Mouse (Mus musculus) neural tube, embryonic 14.5 days (tissue): Measurements from ENCODE around the gene C130032M10Rik. TPM values are rescaled to one million over a fixed set of nuclear protein-coding genes. Genes with fewer than 3 reads are reported as not detected.

ENCODE experiments used
- ATAC-seq: fragments of 200-750 bp; cut with Nextera tagmentation; 2 replicates; pipeline ENCODE4 v1.8.0; 2017; ENCODE audit warnings: low read depth, mild to moderate bottlenecking, moderate TSS enrichment, moderate library complexity
- H3K27ac ChIP-seq: fragments of 300-500 bp; sonication (generic); 2 replicates; pipeline ENCODE4 v1.5.1; 2014; ENCODE audit warnings: low read depth, mild to moderate bottlenecking, control low read depth, low read length, moderate library complexity, mixed read lengths
- H3K27me3 ChIP-seq: fragments of 300-500 bp; sonication (generic); 2 replicates; pipeline ENCODE4 v1.6.1; 2014; ENCODE audit warnings: low read length; ENCODE audit not compliant: control insufficient read depth, insufficient read depth
- H3K36me3 ChIP-seq: fragments of 300-500 bp; sonication (generic); 2 replicates; pipeline ENCODE4 v1.6.1; 2014; ENCODE audit warnings: low read length, mixed read lengths; ENCODE audit not compliant: control insufficient read depth, insufficient read depth
- H3K4me1 ChIP-seq: fragments of 300-500 bp; sonication (generic); 2 replicates; pipeline ENCODE4 v1.6.1; 2014; ENCODE audit warnings: low read length; ENCODE audit not compliant: control insufficient read depth, insufficient read depth
- H3K4me2 ChIP-seq: fragments of 300-500 bp; sonication (generic); 2 replicates; pipeline ENCODE4 v1.6.1; 2014; ENCODE audit warnings: mild to moderate bottlenecking, low read depth, low read length, control low read depth
- H3K4me3 ChIP-seq: fragments of 300-500 bp; sonication (generic); 2 replicates; pipeline ENCODE4 v1.5.1; 2014; ENCODE audit warnings: low read depth, low read length, control low read depth, mixed read lengths
- H3K9ac ChIP-seq: fragments of 300-500 bp; sonication (generic); replicated peaks from 2 replicates; pipeline ENCODE4 v1.6.1; 2014; ENCODE audit warnings: low read depth, mild to moderate bottlenecking, control low read depth, low read length, mixed read lengths
- H3K9me3 ChIP-seq: fragments of 300-500 bp; sonication (generic); 2 replicates; pipeline ENCODE4 v1.6.1; 2016; ENCODE audit warnings: low read length; ENCODE audit not compliant: control insufficient read depth
- WGBS: fragments of 180-500 bp; shearing (Covaris S2); extraction: QIAGEN DNeasy Blood & Tissue Kit; methylation state at CpG from one replicate; pipeline ENCODE4 v1.1.7; 2014; 5-methylcytosine and 5-hydroxymethylcytosine counted together
- polyA plus RNA-seq: library from polyadenylated mRNA; unstranded; fragments of >200 nt; fragmentation: Nextera tagmentation; extraction: Ambion mirVana; gene quantifications from 2 replicates; pipeline ENCODE4 v1.2.1, GENCODE M21; 2014

The C130032M10Rik gene
- polyA plus RNA-seq, 1 experiment from 2014 or later: not detected

DNA sequence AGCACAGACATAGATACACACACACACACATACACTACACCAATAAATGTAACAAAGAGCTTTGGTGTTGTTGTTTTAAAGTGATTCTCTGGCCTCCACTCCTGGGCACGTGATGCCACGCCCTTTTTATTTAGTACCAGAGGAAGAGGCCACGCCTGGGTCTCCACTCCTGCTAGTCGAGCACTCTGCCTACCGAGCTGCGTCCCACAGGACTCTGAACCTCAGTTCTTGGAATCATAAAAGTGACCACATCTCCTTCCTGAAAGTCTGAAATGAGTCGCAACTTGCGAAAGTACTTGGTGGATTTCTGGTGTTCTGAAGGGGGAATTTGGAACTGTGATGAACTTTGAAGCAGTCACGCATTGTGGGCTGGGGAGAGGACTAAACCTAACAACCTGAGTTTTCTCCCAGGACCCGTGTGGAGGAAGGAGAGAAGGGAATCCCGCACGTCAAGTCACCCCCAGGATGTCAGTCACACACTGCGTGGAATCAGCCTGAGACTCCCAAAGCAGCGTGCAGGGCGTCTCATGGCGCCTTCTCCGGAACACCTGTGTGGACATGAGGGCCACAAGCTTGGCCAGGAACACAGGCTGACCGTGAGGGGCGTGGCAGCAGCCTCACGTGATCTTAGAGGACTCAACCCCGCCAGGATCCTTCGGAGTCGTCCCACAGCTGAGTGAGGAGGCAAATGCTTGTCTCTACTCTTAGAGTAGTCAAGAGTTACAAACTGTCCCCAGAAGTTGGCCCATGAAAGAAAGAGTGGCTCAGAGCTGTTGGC lies 27.8 kb upstream of the C130032M10Rik start:
- Histone ChIP-seq H3K27ac (no peak overlapping the region), H3K4me2 (no peak overlapping the region), H3K4me3 (no peak overlapping the region), H3K36me3 (no peaks in the 10 kb centered on the region), H3K4me1 (no peaks in the 10 kb centered on the region), H3K9ac (no peak overlapping the region), H3K27me3 (no peaks in the 10 kb centered on the region), H3K9me3 (no peaks in the 10 kb centered on the region)
- ATAC-seq: no peak
- WGBS: 87% methylated on average over 23 of the region's 23 CpGs

DNA sequence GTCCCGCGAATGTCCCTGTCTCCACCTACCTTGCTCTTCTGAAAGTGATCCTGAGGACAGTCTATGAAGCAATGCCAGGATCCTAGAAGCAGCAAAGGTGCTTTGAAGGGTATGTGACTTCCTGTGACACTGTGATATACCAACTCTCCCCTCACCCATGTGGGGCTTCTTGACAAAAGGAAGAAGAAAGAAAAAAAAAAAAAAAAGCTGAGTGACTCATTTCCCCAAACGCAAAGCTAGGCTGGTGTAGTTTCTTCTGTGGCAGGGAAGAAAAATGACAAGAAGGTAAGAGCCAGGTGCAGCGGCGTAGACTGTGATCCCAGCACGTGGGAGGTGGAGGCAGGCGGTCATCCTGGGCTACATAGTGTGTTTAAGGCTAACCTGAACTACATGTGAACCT lies 19.0 kb upstream of the C130032M10Rik start:
- no peaks in the 10 kb centered on the region for H3K36me3 ChIP-seq
- no peaks in the 10 kb centered on the region for H3K9me3 ChIP-seq
- no peak overlapping the region for H3K27ac ChIP-seq
- 81% methylated on average over 7 of the region's 7 CpGs for WGBS
- H3K27me3 ChIP-seq: no peaks in the 10 kb centered on the region
- H3K4me3 ChIP-seq: no peak overlapping the region
- no peak overlapping the region for H3K4me2 ChIP-seq
- H3K9ac ChIP-seq: no peak overlapping the region
- 0 out of 2 replicates have a peak, but pooled peaks cover 3% of the 10 kb centered on the region for H3K4me1 ChIP-seq
- no peak for ATAC-seq

DNA sequence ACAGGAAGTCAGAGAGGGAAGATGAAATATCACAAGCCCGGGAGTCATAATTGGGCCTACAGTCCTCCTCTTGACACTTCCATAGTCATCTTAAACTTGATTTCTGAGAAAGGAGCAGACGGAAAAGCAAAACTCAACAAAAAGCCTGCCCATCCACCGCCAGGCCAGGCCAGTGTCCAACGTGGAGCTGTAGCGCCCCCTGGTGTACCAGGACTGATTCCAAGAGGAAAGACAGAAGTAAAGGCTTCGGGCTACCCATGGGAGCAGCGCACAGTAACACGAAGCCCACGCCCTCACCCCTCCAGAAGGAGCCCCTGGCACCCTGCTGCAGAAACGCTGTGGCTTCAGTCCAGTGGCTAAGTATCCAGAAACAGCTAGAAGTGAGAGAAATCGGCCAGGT lies 17.3 kb upstream of the C130032M10Rik start:
- H3K27ac ChIP-seq: no peak overlapping the region
- no peak overlapping the region for H3K4me2 ChIP-seq
- ATAC-seq: no peak
- H3K27me3 ChIP-seq: no peaks in the 10 kb centered on the region
- no peak overlapping the region for H3K9ac ChIP-seq
- no peaks in the 10 kb centered on the region for H3K9me3 ChIP-seq
- H3K4me1 ChIP-seq: 0 out of 2 replicates have a peak, but pooled peaks cover 3% of the 10 kb centered on the region
- H3K36me3 ChIP-seq: no peaks in the 10 kb centered on the region
- WGBS: 9% methylated on average over 11 of the region's 11 CpGs
- no peak overlapping the region for H3K4me3 ChIP-seq

DNA sequence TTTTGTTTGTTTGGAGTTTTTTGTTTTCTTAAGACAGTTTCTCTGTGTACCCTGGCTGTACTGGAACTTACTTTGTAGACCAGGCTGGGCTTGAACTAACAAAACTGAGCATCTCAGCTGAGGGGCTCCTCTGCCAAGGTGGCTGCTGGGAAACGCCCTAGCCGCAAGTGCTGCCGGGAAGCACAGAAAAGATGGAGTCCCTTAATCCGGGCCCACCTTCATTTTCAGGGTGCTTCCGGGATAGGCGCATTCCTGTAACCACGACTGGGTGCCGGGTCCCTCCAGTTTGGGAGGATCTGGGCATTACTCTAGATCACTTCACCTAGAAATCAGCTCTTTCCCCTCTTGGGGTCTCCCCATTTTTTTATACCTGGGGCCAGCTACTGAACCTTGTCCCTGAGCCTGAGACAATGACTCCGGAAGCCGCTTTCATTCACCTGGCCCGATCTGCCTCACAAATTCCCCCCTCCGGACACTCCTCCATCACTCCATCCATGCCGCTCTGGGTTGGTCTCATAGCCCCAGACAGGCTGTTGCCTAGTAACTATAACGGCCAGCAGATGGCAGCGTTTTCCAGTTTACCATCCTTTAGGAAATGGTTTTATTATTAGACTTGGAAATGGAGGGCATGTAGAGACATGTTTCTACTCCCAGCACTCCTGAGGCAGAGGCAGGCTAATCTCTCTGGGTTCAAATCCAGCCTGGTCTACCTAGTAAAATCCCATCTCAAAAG lies 15.5 kb upstream of the C130032M10Rik start:
- Histone ChIP-seq H3K27ac (no peak overlapping the region), H3K36me3 (no peaks in the 10 kb centered on the region), H3K9me3 (no peaks in the 10 kb centered on the region), H3K9ac (no peak overlapping the region), H3K4me2 (no peak overlapping the region), H3K4me1 (0 out of 2 replicates have a peak, but pooled peaks cover 3% of the 10 kb centered on the region), H3K4me3 (no peak overlapping the region), H3K27me3 (no peaks in the 10 kb centered on the region)
- peak; percentile 58; the same call in 1 of the 2 replicates for ATAC-seq
- WGBS: 24% methylated on average over 15 of the region's 15 CpGs

DNA sequence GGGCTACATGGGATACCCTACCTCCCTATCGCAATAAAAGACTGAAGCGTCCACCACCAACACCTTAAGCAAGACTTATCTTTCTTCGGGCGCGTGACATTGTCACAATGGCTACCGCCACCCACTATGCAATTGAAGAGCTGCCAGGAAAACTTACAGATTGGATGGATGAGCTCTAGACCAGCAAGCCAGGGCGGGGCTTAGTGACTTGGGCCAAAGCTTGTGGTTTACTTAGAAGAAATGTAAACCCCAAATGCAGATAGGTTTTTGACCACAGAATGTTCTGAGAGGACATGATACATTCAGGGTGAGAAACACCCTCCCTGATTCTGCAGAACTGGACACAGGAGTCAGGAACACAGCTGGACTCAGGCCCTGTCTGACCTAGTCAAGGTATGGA lies 14.4 kb upstream of the C130032M10Rik start:
- no peak for ATAC-seq
- Histone ChIP-seq H3K4me1 (0 out of 2 replicates have a peak, but pooled peaks cover 3% of the 10 kb centered on the region), H3K36me3 (no peaks in the 10 kb centered on the region), H3K4me3 (no peak overlapping the region), H3K27me3 (no peaks in the 10 kb centered on the region), H3K9ac (no peak overlapping the region), H3K27ac (no peak overlapping the region), H3K9me3 (no peaks in the 10 kb centered on the region), H3K4me2 (no peak overlapping the region)
- 96% methylated on average over 7 of the region's 7 CpGs for WGBS

DNA sequence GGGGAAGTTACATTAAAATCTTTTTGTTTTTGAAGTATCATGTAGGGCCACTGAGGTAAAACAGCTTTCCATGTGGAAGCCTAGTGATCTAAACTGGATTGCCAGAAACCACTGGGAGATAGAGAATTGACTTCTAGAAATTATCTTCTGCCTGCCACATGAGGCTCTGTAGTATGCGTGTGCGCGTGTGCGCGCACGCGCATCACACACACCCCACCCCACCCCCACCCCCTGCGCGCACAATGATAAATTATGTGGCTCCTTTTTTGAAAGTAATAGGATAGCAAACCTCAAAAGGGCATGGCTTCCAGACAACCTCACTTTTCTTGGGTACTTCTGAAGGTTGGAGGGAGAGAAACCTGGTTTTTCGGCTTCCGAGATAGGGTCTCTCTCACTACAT lies 13.6 kb upstream of the C130032M10Rik start:
- Histone ChIP-seq H3K27me3 (no peaks in the 10 kb centered on the region), H3K36me3 (no peaks in the 10 kb centered on the region), H3K9me3 (no peaks in the 10 kb centered on the region), H3K4me1 (0 out of 2 replicates have a peak, but pooled peaks cover 3% of the 10 kb centered on the region), H3K9ac (no peak overlapping the region), H3K27ac (no peak overlapping the region), H3K4me3 (no peak overlapping the region), H3K4me2 (no peak overlapping the region)
- ATAC-seq: no peak
- 98% methylated on average over 11 of the region's 11 CpGs for WGBS

DNA sequence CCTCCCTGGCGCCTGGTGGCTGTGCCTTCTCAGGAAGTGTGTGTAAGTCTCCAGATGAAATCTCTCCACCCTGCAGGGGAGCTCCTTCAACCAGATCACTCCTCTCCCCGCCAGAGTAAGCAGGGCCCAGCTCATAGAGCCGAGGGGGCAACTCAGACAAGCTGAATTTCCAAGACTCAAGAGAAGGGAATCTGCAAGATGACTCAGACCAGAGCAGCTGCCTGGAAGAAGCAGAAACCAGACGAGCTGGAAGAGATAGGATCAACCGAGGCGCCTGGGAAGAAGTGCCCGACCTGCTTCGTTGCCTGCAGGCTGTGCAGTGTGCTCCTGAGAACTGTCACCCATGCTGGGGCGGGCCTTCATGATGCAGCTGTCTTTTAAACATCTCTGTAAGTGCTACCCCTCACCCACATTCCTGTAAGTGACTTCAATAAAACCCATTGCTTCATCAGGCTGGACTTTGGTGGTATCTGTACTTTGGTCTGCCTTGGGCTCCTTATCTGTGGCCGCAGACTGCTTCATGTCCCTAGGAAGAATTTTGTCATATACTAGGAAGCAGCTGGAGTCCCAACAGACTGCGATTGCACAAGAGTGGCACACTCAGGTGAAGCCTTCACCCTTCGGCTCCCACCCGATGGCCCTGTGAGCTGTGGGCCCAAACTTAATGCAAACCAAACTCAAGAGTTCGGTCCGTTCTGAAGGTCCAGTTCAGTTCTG lies 12.6 kb upstream of the C130032M10Rik start:
- no peaks in the 10 kb centered on the region for H3K27me3 ChIP-seq
- H3K27ac ChIP-seq: no peak overlapping the region
- H3K36me3 ChIP-seq: no peaks in the 10 kb centered on the region
- no peaks in the 10 kb centered on the region for H3K9me3 ChIP-seq
- H3K4me1 ChIP-seq: 0 out of 2 replicates have a peak, but pooled peaks cover 3% of the 10 kb centered on the region
- ATAC-seq: no peak
- no peak overlapping the region for H3K4me3 ChIP-seq
- WGBS: 78% methylated on average over 15 of the region's 15 CpGs
- H3K9ac ChIP-seq: no peak overlapping the region
- H3K4me2 ChIP-seq: no peak overlapping the region

DNA sequence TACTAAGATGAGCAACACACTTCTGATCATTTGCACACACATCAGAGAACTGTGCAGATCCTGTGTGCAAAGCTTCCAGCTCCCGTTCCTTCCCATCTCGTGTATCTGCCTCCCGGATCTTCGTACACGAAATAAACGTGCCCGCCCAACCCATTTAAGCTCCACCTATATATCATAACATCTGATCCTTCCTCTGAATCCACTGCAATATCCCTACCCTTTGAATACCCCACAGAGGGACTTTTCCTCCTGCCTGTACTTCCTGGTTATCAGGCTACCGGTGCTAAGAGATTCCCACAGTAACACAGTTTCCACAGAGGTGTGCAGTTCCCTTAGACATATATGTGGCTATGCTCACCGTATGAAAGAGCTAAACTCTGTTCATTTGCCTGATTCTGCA lies 10.7 kb upstream of the C130032M10Rik start, which contains the start of gene Ccr4:
Gene Ccr4, minus strand, starts transcription at position 101 of the 400 bp plus-strand sequence.
- no peak for ATAC-seq
- Histone ChIP-seq H3K4me1 (no peaks in the 10 kb centered on the region), H3K9ac (no peak within 1 kb of the TSS), H3K4me3 (no peak within 1 kb of the TSS), H3K9me3 (no peaks in the 10 kb centered on the region), H3K4me2 (no peak within 1 kb of the TSS), H3K36me3 (no peaks in the 10 kb centered on the region), H3K27me3 (no peaks in the 10 kb centered on the region), H3K27ac (no peak within 1 kb of the TSS)
- WGBS: 94% methylated on average over 9 of the region's 9 CpGs
